Mouse (Mus musculus) gastrocnemius, postnatal 36 days (tissue): Measurements from ENCODE around the gene Srsf11. TPM values are rescaled to one million over a fixed set of nuclear protein-coding genes. Genes with fewer than 3 reads are reported as not detected.

Source experiments
- DNase-seq, 2 experiments: peaks; one replicate each; pipeline ENCODE4 v3.0.0; 2022
- intact Hi-C: fragments of 180-260 bp; cut with DNase I; formaldehyde crosslinking; loops from one replicate; pipeline ENCODE4 v1.15.1; 2025
- long read RNA-seq, 2 experiments: library from polyadenylated mRNA; stranded (forward); transcript quantifications; one replicate each; pipeline ENCODE4 v2.0.0; 2021
- total RNA-seq, 2 experiments: library from RNA; stranded (reverse); gene quantifications; 2 replicates each; pipeline ENCODE4 v1.2.3; 2021

Gene Srsf11
- total RNA-seq, result 10 to 100 TPM; 35.2 to 44.2 TPM
- long read RNA-seq, experiment 1, transcript Srsf11-204 (13 exons, 3,106 nt), result major isoform, 5 of 17 reads
- long read RNA-seq, experiment 1, partial matches to known transcripts, result 0 of 17 reads
- long read RNA-seq, experiment 1, other reads (novel, unspliced or antisense), result 6 of 17 reads
- long read RNA-seq, experiment 2, partial matches to known transcripts, result 3 of 16 reads
- long read RNA-seq, experiment 2, other reads (novel, unspliced or antisense), result 7 of 16 reads

DNA sequence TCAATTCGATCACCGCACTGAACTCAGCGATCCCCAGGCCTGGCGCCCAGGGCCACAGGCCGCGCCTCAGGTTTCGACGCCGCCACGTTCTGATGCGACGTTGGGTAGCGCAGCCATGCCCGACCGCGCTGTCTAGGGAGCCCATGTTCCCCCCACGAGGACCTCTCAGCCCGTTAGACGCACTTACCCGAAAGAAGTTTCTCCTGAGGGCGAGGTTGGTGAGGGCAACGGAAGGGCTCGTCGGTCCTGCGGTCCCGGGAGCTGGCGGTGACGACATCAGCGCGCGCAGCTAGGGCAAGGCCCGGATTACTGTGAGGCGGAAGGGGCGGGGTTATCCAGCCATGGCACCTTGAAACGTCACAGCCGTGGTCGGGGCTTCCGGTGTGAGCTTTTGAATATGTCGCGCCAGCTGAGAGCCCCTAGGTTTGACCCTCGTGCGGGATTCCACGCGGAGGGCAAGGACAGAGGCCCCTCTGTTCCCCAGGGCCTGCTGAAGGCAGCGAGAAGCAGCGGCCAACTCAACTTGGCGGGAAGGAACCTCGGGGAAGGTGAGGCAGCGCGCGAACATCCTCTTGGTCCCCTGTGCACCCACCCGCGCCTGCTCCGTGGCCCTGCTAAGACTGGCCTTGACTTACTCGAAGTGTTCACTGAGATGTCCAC, at the start of gene Srsf11, which contains the start of gene Lrrc40:
Gene Srsf11, minus strand, starts transcription at position 311 of the 660 bp plus-strand sequence.
Gene Lrrc40, plus strand, starts transcription at position 334 of the 660 bp plus-strand sequence.
- intact Hi-C loops, result loop anchor here (2.0 to 10.0 kb wide), 2 partner anchors 90 to 502 kb away; partner anchors contain the start of genes Ankrd13c and Zranb2
- DNase-seq, result peak; percentile 88 to 89

DNA sequence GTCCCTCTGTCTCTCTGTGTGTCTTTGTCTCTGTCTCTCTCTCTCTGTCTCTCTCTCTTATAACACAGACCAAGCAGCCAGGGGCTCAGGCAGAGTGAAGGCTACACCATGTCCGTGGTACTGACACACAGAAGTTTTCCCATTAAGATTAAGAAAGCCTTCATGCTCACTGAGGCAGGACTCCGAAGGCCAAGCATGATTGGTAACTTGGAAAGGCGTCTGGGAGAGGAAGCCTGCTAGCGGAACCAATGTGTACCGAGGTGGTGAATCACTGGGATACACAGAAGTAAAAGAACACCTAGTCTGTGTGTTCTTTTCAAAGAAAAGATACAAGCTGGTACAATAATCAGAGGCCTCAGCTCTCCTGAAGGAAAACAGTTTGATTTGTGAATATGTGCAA, 41.4 kb upstream of the Srsf11 start:
- intact Hi-C loops, result loop anchor here (2.0 kb wide), 1 partner anchor 199 kb away; no protein-coding TSS in a partner anchor
- no peak for DNase-seq

DNA sequence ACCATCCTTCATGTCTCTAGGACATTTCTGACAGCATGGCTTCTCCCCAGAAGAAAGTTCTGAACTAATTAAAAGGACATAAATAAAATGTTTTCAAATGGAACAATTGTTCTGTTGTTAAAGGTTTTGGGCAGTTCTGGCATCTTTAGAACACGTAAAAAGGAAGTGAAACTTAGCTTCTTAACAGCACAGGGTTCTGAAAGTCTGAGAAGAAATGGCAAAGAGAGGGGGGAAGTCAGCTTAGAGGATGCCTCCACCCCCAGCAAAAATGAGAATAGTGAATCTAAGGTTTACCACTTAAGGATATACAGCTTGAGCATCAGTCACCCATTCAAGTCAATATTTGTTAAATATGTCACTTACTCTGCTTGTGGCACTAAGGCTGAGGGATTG, 40.9 kb upstream of the Srsf11 start:
- no peak for DNase-seq
- intact Hi-C loops, result no loop called here

GRCm38 (mm10) chr3:158076685-158077379, 40.4 kb upstream of the Srsf11 start:
- no peak for DNase-seq
- intact Hi-C loops, result no loop called here

DNA sequence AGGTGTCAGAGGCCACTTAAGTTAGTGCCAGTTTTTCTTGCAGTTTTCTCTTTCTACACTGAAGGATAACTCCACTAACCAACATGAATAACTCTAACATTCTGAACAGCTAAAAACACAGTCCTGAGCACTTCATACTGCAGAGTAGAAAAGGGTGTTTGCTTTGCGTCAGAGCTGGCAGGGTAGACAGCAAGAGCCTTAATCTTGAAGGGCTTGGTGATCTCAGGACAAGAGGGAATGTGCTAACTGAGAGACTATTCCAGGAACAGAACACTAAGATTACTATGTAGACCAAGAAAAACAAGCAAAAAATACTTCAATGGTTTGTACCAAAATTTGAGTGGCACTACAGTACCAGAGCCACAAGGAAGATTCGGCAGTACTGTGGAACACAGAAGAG, 38.6 kb upstream of the Srsf11 start:
- no peak for DNase-seq
- intact Hi-C loops, result no loop called here

- DNase-seq, result no peak
- intact Hi-C loops, result no loop called here
Measured at GRCm38 (mm10) chr3:158068613-158069263, 32.3 kb upstream of the Srsf11 start.

- no peak for DNase-seq
- intact Hi-C loops, result no loop called here
Measured at GRCm38 (mm10) chr3:158067916-158068315, 31.5 kb upstream of the Srsf11 start.

- intact Hi-C loops, result no loop called here
- DNase-seq, result no peak
Measured at GRCm38 (mm10) chr3:158065256-158065655, 28.8 kb upstream of the Srsf11 start.

DNA sequence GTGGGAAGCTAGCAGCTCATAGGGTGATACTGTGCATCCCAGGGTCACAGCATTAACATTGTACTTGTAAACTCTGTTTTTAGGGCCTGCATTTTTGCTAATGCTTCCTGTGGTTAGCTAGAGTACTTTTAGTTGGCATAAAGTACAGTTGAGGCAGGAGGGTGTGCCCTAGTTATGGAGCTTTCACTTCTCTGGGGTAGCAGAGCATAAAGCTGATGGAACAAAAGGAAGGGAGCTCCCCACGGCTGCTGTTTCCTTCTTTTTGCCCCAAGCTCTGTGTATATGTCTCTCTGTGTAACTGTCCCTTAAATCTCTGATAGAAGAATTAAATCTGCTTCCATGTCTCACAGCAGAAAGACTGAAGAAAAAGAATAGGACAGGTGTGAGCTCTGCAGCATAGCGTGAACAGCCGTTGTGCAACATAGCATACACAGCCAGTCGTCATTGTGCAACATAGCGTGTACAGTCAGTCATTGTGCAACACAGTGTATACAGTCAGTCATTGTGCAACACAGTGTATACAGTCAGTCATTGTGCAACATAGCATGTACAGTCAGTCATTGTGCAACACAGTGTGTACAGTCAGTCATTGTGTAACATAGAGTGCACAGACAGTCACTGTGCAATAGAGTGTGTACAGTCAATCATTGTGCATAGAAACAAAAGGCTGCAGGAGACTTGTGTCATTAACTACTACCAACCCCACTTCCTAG, 25.5 kb upstream of the Srsf11 start:
- no peak for DNase-seq
- intact Hi-C loops, result no loop called here

DNA sequence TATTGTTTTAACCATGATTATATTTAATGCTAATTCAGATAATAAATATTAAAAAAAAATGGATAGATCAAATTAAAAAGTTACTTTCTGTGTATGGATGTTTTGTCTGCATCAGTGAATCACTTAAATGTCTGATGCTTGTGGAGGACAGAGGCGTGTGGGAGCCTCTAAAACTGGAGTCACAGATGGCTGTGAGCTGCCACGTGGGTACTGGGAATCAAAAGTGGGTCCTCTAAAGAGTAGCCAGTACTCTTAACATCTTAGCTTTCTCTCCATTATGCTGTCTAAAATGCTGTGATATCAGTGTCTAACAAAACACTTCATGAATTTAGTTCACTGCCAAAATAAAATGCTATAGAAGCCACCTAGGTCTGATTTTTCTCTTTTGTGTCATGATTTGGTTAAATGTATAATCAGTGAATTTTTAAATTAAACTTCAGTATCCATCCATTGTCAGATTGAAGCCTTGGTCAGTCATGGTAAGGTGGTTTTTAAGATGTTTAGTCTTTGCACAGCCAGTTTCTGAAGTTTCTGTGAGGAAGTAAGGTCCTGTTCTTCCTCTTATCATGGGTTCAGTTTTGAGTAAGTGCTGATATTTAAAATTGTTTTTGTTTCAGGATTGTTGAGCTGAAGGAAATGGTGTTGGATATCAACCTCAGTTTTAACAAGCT, 24.3 kb upstream of the Srsf11 start:
- DNase-seq, result no peak
- intact Hi-C loops, result no loop called here

DNA sequence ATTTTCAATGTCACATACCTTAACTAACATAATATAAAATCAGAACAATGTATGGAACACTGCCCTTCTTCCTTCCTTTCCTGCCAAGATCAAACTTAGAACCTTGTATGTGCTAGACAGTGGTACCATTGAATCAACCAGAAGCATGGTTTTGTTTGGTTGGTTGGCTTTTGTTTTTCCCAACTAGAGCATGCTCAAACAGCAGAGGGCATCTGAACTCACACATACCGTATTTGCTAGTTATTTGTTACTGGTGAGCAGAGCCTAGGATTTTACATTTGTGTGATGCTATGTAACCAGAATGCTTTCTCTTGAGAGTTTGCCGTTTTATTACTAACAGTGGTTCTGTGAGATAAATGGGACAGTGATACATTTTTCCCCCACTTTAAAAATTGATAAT, 13.1 kb upstream of the Srsf11 start:
- no peak for DNase-seq
- intact Hi-C loops, result no loop called here

GRCm38 (mm10) chr3:158040755-158041154, 4.3 kb upstream of the Srsf11 start:
- intact Hi-C loops, result no loop called here
- DNase-seq, result no peak

DNA sequence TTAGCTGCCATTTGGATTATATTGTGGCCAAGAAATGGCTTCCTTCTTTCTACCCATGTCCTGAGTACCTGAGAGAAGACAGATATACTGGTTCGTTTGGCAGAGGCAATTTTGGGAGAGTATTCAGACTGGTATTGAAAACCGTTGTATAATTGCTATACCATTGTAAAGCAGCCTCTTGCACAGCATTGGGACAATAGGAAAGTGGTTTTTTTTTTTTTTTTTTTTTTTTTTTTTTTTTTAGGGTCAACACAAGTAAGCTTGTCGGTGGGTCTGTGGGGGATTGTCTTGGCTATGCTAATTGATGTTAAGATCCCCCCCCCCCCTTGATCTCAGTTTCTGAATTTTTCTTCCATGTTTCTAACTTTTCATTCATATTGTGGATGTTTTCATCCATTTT, 1.7 kb upstream of the Srsf11 start:
- intact Hi-C loops, result loop anchor here (10.0 kb wide), 1 partner anchor 503 kb away; the partner anchor contains the start of gene Zranb2
- DNase-seq, result no peak

GRCm38 (mm10) chr3:158035866-158036265, 573 bp downstream of the Srsf11 start:
- DNase-seq, result no peak
- intact Hi-C loops, result loop anchor here (2.0 to 10.0 kb wide), 2 partner anchors 89 to 501 kb away; partner anchors contain the start of genes Ankrd13c and Zranb2

DNA sequence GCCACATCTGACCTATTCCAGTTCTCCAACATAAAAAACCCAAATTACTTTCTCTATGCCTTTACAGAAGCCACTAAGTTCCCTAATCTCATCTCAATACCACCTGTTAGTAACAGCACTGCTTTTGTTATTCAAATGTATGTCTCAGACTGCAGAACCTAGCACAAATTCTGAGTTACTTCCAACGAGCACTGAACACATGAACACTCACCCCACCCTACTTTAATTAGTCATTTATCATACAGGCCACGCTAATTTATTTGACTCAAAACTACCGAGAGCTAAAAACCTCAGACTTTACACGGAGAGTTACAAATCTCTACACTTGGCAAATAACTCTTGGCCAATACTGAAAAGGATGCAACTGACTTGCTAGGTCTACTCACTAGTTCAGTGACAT, 4.3 kb downstream of the Srsf11 start:
- no peak for DNase-seq
- intact Hi-C loops, result loop anchor here (10.0 kb wide), 1 partner anchor 497 kb away; the partner anchor contains the start of gene Zranb2

GRCm38 (mm10) chr3:158031371-158031925, 5.0 kb downstream of the Srsf11 start:
- intact Hi-C loops, result loop anchor here (10.0 kb wide), 1 partner anchor 497 kb away; the partner anchor contains the start of gene Zranb2
- DNase-seq, result peak; percentile 80 to 84

DNA sequence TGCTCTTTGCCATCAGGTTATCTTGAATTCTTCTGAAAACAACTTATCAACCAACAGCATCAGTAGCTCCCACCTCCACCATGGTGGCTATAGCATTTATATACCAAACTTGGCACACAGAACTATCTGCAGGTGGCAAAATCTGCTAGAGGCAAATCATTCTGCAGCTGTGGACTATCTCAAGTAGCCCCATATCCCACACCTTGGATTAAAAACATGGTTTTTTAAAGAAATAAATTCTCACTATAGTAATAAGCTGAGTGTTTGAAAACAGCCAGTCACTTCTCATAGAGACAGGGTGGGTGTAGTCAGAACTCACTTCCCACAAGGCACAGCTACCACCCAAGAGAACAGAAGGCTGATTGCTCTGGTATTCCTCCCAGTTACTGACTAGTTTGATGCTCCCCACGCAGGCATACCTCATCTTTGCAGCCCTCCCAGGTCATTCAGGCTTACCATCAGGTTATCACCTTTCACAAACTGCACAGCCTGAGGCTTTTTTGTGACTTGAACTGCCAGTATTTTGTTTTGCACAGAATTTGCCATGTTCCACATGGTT, 26.6 kb downstream of the Srsf11 start:
- intact Hi-C loops, result no loop called here
- DNase-seq, result no peak

- intact Hi-C loops, result no loop called here
Measured at GRCm38 (mm10) chr3:158008647-158009046, 27.8 kb downstream of the Srsf11 start.

More at GRCm38 (mm10) chr3:158008647-158009046, 27.8 kb downstream of the Srsf11 start:
- DNase-seq, result no peak
